Mouse (Mus musculus) spleen, adult 12 weeks (tissue): ENCODE data around the gene Vmn2r75.
"Not testable (repeated sequence)": the region's sequence is repeated elsewhere in the genome, so short reads cannot be mapped to it uniquely, and the experiment has no call there.

Experiments
- DNase-seq: peaks from one replicate; pipeline ENCODE4 v3.0.0; 2022; ENCODE audit warnings: low spot score

Vmn2r75 gene

GRCm38 (mm10) chr7:86171678-86172077, at the start of gene Vmn2r75:
Gene Vmn2r75, minus strand, starts transcription at chr7:86171778.
- DNase-seq: not testable (repeated sequence)

- DNase-seq: no peak
These were observed 39.8 kb upstream of the Vmn2r75 start for GRCm38 (mm10) chr7:86211345-86211744.
